Mouse (Mus musculus): Measurements from ENCODE around the gene Icam2. TPM values are rescaled to one million over a fixed set of nuclear protein-coding genes. Genes with fewer than 3 reads are reported as not detected.
A peak's percentile ranks its signal among the peaks of the same experiment; 100 is the strongest.

Gene Icam2
- polyA plus RNA-seq, 1 experiment from 2014 or later, result 12.4 TPM

- Histone ChIP-seq H3K36me3 (ENCODE audit: control insufficient read depth, insufficient read depth, low read length) (no peaks in the 10 kb centered on the region), H3K9ac (replicated peaks; ENCODE audit: low read length) (no peak within 1 kb of the TSS), H3K27ac (replicated peaks; ENCODE audit: low read depth, low read length) (no peak within 1 kb of the TSS), H3K27me3 (ENCODE audit: control insufficient read depth, insufficient read depth, low read length) (no peaks in the 10 kb centered on the region), H3K4me2 (ENCODE audit: low read length) (no peak within 1 kb of the TSS; the same call in 1 of the 2 replicates), H3K4me3 (replicated peaks; ENCODE audit: low read depth, low read length) (no peak within 1 kb of the TSS), H3K4me1 (ENCODE audit: control insufficient read depth, insufficient read depth, low read length) (0 out of 2 replicates have a peak, but pooled peaks cover 3% of the 10 kb centered on the region), H3K9me3 (ENCODE audit: control insufficient read depth, low read length) (no peaks in the 10 kb centered on the region)
- DNase-seq, result no peak
- 59% methylated on average over 10 of the region's 10 CpGs for WGBS
- no peak for ATAC-seq (ENCODE audit: low FRiP score, low TSS enrichment)
Measured at GRCm38 (mm10) chr11:106365366-106365765, 22.5 kb downstream of the Icam2 start, which contains the start of gene Prr29. Gene Prr29 (plus strand): TSS chr11:106365472.

DNA sequence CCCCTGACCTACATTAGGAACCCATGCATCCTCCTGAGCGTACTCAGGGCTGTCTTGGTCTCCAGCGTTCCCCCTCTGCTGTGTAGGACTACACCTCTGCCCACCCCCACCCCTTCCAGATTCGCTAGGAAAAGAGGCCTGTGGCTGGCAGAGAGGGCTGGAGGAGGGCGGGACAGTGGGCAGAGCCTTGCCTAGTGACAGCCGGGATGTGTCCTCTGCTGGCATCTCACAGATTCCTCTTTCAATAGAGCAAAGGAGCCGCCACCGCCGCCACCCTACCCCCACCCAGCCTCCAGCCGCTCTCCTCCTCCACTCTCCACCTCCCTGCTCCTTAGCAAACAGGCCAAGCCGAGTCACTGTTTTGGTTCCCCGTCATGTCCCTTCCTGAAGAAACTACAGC, 23.2 kb downstream of the Icam2 start:
- Histone ChIP-seq H3K36me3 (ENCODE audit: control insufficient read depth, insufficient read depth, low read length) (no peaks in the 10 kb centered on the region), H3K4me1 (ENCODE audit: control insufficient read depth, insufficient read depth, low read length) (0 out of 2 replicates have a peak, but pooled peaks cover 3% of the 10 kb centered on the region), H3K27ac (replicated peaks; ENCODE audit: low read depth, low read length) (no peak overlapping the region), H3K9ac (replicated peaks; ENCODE audit: low read length) (no peak overlapping the region), H3K27me3 (ENCODE audit: control insufficient read depth, insufficient read depth, low read length) (no peaks in the 10 kb centered on the region), H3K4me3 (replicated peaks; ENCODE audit: low read depth, low read length) (no peak overlapping the region), H3K9me3 (ENCODE audit: control insufficient read depth, low read length) (no peaks in the 10 kb centered on the region), H3K4me2 (ENCODE audit: low read length) (no peak overlapping the region; the same call in 1 of the 2 replicates)
- 3% methylated on average over 11 of the region's 11 CpGs for WGBS
- no peak for ATAC-seq (ENCODE audit: low FRiP score, low TSS enrichment)
- peak; percentile 19 for DNase-seq

GRCm38 (mm10) chr11:106359350-106359749, 28.5 kb downstream of the Icam2 start:
- ATAC-seq (ENCODE audit: low FRiP score, low TSS enrichment) (no peak), DNase-seq (peak; percentile 37)
- Histone ChIP-seq H3K4me2 (ENCODE audit: low read length) (no peak overlapping the region), H3K27me3 (ENCODE audit: control insufficient read depth, insufficient read depth, low read length) (no peaks in the 10 kb centered on the region), H3K9ac (replicated peaks; ENCODE audit: low read length) (no peak overlapping the region), H3K9me3 (ENCODE audit: control insufficient read depth, low read length) (no peaks in the 10 kb centered on the region), H3K4me1 (ENCODE audit: control insufficient read depth, insufficient read depth, low read length) (no peaks in the 10 kb centered on the region), H3K36me3 (ENCODE audit: control insufficient read depth, insufficient read depth, low read length) (no peaks in the 10 kb centered on the region), H3K4me3 (replicated peaks; ENCODE audit: low read depth, low read length) (no peak overlapping the region), H3K27ac (replicated peaks; ENCODE audit: low read depth, low read length) (no peak overlapping the region)
- WGBS, result 22% methylated on average over 5 of the region's 5 CpGs

GRCm38 (mm10) chr11:106355382-106356128, 32.3 kb downstream of the Icam2 start:
- WGBS, result 83% methylated on average over 19 of the region's 19 CpGs
- H3K27ac ChIP-seq (replicated peaks; ENCODE audit: low read depth, low read length), result no peak overlapping the region

DNA sequence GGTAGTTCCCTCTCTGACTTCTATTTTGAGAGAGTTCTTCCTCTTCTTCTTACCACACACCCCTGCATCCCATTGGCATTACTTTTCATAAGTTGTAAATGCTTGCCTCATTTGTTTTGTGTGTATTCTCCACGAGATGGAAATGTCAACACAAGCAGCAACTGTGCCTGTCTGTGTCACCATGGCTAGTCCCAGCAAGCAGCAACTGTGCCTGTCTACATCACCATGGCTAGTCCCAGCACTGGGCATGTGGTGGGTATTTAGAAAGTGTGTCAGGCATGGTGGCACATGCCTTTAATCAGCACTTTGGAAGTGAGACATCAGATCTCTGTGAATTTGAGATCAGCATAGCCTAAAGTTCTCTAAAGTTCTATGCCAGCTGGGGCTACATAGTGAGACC, 33.7 kb downstream of the Icam2 start:
- no peaks in the 10 kb centered on the region for H3K27me3 ChIP-seq (ENCODE audit: control insufficient read depth, insufficient read depth, low read length)
- DNase-seq (no peak), ATAC-seq (ENCODE audit: low FRiP score, low TSS enrichment) (no peak)
- no peak overlapping the region for H3K27ac ChIP-seq (replicated peaks; ENCODE audit: low read depth, low read length)
- no peak overlapping the region for H3K9ac ChIP-seq (replicated peaks; ENCODE audit: low read length)
- H3K9me3 ChIP-seq (ENCODE audit: control insufficient read depth, low read length), result no peaks in the 10 kb centered on the region
- H3K4me3 ChIP-seq (replicated peaks; ENCODE audit: low read depth, low read length), result no peak overlapping the region
- H3K36me3 ChIP-seq (ENCODE audit: control insufficient read depth, insufficient read depth, low read length), result no peaks in the 10 kb centered on the region
- H3K4me1 ChIP-seq (ENCODE audit: control insufficient read depth, insufficient read depth, low read length), result no peaks in the 10 kb centered on the region
- no peak overlapping the region for H3K4me2 ChIP-seq (ENCODE audit: low read length)
- 50% methylated on average over 1 of the region's 1 CpGs for WGBS

More at GRCm38 (mm10) chr11:106355382-106356128, 32.3 kb downstream of the Icam2 start:
- no peak overlapping the region for H3K4me3 ChIP-seq (replicated peaks; ENCODE audit: low read depth, low read length)
- no peak for DNase-seq
- no peak for ATAC-seq (ENCODE audit: low FRiP score, low TSS enrichment)
- H3K9me3 ChIP-seq (ENCODE audit: control insufficient read depth, low read length), result no peaks in the 10 kb centered on the region
- H3K4me1 ChIP-seq (ENCODE audit: control insufficient read depth, insufficient read depth, low read length), result no peaks in the 10 kb centered on the region
- no peaks in the 10 kb centered on the region for H3K36me3 ChIP-seq (ENCODE audit: control insufficient read depth, insufficient read depth, low read length)
- no peak overlapping the region for H3K9ac ChIP-seq (replicated peaks; ENCODE audit: low read length)
- no peaks in the 10 kb centered on the region for H3K27me3 ChIP-seq (ENCODE audit: control insufficient read depth, insufficient read depth, low read length)
- no peak overlapping the region for H3K4me2 ChIP-seq (ENCODE audit: low read length)

- no peak for DNase-seq
- H3K27ac ChIP-seq (replicated peaks; ENCODE audit: low read depth, low read length), result no peak within 1 kb of the TSS
- H3K36me3 ChIP-seq (ENCODE audit: control insufficient read depth, insufficient read depth, low read length), result no peaks in the 10 kb centered on the region
- no peaks in the 10 kb centered on the region for H3K27me3 ChIP-seq (ENCODE audit: control insufficient read depth, insufficient read depth, low read length)
- no peaks in the 10 kb centered on the region for H3K9me3 ChIP-seq (ENCODE audit: control insufficient read depth, low read length)
- H3K4me3 ChIP-seq (replicated peaks; ENCODE audit: low read depth, low read length), result no peak within 1 kb of the TSS
- 88% methylated on average over 12 of the region's 12 CpGs for WGBS
- no peaks in the 10 kb centered on the region for H3K4me1 ChIP-seq (ENCODE audit: control insufficient read depth, insufficient read depth, low read length)
- no peak within 1 kb of the TSS for H3K4me2 ChIP-seq (ENCODE audit: low read length)
- H3K9ac ChIP-seq (replicated peaks; ENCODE audit: low read length), result no peak within 1 kb of the TSS
- no peak for ATAC-seq (ENCODE audit: low FRiP score, low TSS enrichment)
Measured at GRCm38 (mm10) chr11:106353188-106353587, 34.7 kb downstream of the Icam2 start, which contains the start of gene Scn4a. Gene Scn4a (minus strand): TSS chr11:106353288.

GRCm38 (mm10) chr11:106351941-106352340, 35.9 kb downstream of the Icam2 start:
- WGBS, result 70% methylated on average over 4 of the region's 4 CpGs
- H3K4me1 ChIP-seq (ENCODE audit: control insufficient read depth, insufficient read depth, low read length), result no peaks in the 10 kb centered on the region
- no peaks in the 10 kb centered on the region for H3K36me3 ChIP-seq (ENCODE audit: control insufficient read depth, insufficient read depth, low read length)
- no peak for ATAC-seq (ENCODE audit: low FRiP score, low TSS enrichment)
- no peak overlapping the region for H3K9ac ChIP-seq (replicated peaks; ENCODE audit: low read length)
- no peak overlapping the region for H3K27ac ChIP-seq (replicated peaks; ENCODE audit: low read depth, low read length)
- no peak overlapping the region for H3K4me3 ChIP-seq (replicated peaks; ENCODE audit: low read depth, low read length)
- no peaks in the 10 kb centered on the region for H3K9me3 ChIP-seq (ENCODE audit: control insufficient read depth, low read length)
- no peaks in the 10 kb centered on the region for H3K27me3 ChIP-seq (ENCODE audit: control insufficient read depth, insufficient read depth, low read length)
- no peak overlapping the region for H3K4me2 ChIP-seq (ENCODE audit: low read length)
- DNase-seq, result no peak

- Histone ChIP-seq H3K9me3 (ENCODE audit: control insufficient read depth, low read length) (no peaks in the 10 kb centered on the region), H3K4me2 (ENCODE audit: low read length) (no peak overlapping the region), H3K36me3 (ENCODE audit: control insufficient read depth, insufficient read depth, low read length) (no peaks in the 10 kb centered on the region), H3K9ac (replicated peaks; ENCODE audit: low read length) (no peak overlapping the region), H3K4me1 (ENCODE audit: control insufficient read depth, insufficient read depth, low read length) (no peaks in the 10 kb centered on the region), H3K27me3 (ENCODE audit: control insufficient read depth, insufficient read depth, low read length) (no peaks in the 10 kb centered on the region), H3K4me3 (replicated peaks; ENCODE audit: low read depth, low read length) (no peak overlapping the region), H3K27ac (replicated peaks; ENCODE audit: low read depth, low read length) (no peak overlapping the region)
- no peak for DNase-seq
- WGBS, result 68% methylated on average over 3 of the region's 3 CpGs
- no peak for ATAC-seq (ENCODE audit: low FRiP score, low TSS enrichment)
Measured at GRCm38 (mm10) chr11:106351253-106351652, 36.6 kb downstream of the Icam2 start.

DNA sequence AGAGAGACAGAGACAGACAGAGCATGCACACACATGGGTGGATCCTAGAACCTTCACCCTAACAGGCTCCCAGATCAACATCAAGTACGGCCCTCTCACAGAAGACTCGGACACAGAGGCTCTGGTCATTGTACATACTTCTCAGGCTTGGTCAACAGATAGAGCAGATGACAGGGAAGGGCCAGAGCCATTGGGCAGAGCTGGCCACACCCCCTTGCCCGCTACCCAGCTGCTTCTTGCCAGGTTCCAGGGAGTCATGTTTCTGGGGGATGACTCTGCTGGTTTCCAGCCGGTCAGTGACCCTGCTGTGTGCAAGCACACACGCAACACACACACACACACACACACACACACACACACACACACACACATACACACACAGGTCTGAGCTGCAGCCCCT, 37.0 kb downstream of the Icam2 start:
- Histone ChIP-seq H3K4me1 (ENCODE audit: control insufficient read depth, insufficient read depth, low read length) (no peaks in the 10 kb centered on the region), H3K4me3 (replicated peaks; ENCODE audit: low read depth, low read length) (no peak overlapping the region), H3K27ac (replicated peaks; ENCODE audit: low read depth, low read length) (no peak overlapping the region), H3K27me3 (ENCODE audit: control insufficient read depth, insufficient read depth, low read length) (no peaks in the 10 kb centered on the region), H3K4me2 (ENCODE audit: low read length) (no peak overlapping the region), H3K9me3 (ENCODE audit: control insufficient read depth, low read length) (no peaks in the 10 kb centered on the region), H3K9ac (replicated peaks; ENCODE audit: low read length) (no peak overlapping the region), H3K36me3 (ENCODE audit: control insufficient read depth, insufficient read depth, low read length) (no peaks in the 10 kb centered on the region)
- ATAC-seq (ENCODE audit: low FRiP score, low TSS enrichment) (no peak), DNase-seq (no peak)
- 60% methylated on average over 5 of the region's 5 CpGs for WGBS

All from midbrain, embryonic 14.5 days (tissue).